Mouse (Mus musculus): ENCODE results near the gene Prom1.
"Not testable (repeated sequence)": the region's sequence is repeated elsewhere in the genome, so short reads cannot be mapped to it uniquely, and the experiment has no call there.

Gene Prom1

DNA sequence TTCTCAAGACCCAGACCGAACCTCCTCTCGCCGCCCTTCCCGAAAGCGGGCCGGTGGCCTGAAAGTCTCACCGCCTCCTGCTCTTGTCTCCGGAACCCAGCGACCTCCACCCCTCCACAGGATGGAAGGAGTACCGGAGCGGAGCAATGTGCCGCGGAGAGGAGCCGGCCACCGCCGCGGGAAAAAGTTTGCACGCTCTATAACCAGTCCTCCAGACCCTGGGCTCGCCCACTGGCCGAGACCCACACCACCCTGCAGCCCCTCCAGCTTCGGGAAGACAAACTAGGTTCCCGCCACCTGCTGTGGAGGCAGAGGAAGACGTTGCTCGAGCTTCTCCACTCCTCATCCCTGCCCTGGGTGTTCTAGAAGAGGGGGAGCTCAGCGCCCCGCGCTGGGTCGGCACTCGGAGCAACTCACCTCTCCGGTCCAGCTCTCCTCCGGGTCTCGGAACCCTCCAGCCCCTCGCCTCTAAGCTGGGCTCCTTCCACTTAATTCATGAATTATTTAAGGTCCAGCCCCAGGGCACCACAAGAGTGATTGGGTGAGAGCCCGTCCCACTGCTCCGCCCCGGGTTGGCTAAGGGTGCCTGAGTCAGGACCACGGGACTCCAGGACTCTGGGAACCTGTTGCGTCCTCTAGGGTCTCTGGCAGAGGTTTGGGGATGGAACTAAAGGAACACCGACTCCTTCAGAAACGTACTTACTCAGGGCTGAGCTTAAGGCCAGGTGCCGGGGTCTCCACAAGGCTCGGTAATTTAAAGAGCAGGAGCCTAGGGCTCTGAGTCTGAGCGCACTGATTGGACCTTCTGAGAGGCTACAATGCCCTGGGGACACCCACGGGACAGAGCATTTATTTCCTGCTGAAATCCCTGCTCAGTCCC, at the start of gene Prom1:
Gene Prom1, minus strand, starts transcription at position 802 of the 880 bp plus-strand sequence.
- DNase-seq (ENCODE audit: low spot score in 2 of 2) = peak in 1 of 2 experiments; percentile 7

DNA sequence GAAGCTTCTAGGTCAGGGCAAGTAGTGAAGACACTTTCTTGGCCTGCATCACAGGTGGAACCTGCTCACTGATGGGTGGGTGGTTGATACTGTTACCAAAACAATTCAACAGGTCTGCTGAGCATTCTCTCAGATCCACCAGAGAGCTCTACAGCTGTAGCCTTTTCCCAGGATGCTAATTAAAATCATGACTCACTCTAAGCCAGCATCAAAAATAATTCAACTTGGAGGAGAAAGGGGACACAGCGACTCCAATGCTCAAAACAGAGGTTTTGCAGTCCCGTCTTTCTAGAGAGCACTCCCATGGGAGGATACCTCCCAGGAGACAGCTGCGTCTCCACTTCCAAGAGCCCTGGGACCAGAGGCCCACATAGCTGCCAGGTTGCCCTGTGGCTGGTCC, 45.9 kb upstream of the Prom1 start:
- DNase-seq (ENCODE audit: low spot score in 2 of 2) = no peak

DNA sequence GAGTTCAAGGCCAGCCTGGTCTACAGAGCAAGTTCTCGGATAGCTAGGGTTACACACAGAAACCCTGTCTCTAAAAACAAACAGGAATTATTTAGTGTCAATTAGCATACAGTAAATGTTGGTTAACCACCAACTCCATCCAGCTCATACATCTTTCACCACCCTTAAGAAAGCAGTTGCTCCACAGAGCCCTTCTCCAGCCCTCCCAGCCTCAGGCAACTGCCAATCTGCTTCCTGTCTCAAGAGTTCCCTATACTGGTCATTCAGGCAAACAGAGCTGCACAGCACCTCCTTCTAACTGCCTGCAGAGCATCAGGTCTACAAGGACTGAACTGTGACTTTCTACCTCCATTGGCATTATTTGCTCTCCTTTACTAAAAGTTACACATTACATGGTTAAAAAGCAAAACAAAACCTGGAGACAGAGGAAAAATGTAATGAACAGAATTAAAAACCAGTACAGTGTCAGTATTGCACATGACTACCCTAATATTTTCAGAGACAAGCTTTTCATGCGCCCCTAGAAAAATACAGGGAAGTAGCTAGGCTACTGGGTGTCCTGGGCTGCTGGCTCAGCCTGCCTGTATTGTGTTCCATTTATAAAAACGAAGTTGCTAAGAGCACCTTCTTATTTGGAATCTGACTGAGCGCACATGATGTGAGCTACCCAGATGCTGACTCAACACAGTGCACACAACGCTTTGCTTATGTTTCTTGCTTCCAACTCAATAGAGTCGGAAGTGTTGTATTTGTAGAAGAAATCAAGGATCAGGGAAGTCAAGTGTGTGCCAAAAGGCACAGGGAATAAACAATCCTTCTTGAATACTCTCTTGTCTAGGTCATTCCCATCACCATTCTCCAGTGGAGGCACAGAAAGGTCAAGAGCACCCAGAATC, 44.9 kb upstream of the Prom1 start:
- no peak for DNase-seq (ENCODE audit: low spot score in 2 of 2)

DNA sequence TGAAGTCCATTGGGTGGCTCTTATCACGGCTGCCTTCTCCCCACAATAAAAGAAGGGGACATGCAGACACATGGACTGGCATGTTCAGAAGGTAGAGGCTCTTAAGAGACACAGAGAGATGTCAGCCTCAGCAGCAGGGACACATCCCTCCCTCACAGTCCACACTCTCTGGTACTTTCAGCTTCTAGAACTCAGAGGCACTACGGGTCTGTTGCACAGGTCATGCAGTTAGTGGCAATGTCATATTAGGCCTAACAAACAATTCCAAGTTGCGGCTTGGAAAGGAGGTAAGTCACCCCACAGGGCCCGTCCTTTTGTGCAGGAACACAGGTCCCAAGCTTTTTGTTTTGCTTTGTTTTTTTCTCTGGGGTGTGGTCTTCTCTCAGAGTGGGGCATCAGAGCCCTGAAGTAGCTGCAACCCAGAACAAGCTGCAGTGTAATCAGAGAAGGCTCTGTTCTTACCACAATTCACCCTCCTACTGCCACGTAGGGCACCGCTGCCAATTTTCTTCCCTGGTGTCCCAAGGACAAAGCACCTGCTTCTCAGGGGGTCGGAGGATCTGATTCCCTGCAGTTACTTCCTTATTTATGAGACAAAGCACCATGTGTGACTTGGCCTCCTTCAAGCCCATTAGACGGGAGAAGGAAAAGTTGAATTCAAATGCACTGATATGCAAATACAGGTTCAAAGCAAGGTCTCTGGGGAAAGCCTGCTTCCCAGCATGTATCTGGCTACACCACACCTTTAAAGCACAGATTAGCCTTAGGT, 41.8 kb upstream of the Prom1 start:
- no peak for DNase-seq (ENCODE audit: low spot score in 2 of 2)

DNA sequence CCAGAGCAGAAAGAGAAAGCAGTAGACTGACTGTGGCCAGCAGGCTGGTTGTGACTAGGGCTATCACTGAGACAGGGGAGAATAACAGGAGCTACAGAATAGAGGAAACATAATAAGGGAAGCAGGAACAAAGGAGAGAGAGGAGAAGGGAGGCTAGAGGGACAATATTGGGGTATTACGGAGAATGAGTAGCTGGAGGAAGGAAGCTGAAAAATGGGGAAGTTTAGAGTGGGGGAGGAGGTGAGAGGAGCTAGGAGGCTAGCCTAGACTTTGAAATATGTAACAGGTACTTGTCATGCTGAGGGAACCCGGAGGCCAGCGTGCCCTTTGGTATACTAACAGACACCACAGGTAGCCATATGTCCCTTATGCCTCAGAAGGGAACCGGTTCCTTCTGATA, 25.7 kb upstream of the Prom1 start:
- DNase-seq (ENCODE audit: low spot score in 2 of 2) = no peak

DNA sequence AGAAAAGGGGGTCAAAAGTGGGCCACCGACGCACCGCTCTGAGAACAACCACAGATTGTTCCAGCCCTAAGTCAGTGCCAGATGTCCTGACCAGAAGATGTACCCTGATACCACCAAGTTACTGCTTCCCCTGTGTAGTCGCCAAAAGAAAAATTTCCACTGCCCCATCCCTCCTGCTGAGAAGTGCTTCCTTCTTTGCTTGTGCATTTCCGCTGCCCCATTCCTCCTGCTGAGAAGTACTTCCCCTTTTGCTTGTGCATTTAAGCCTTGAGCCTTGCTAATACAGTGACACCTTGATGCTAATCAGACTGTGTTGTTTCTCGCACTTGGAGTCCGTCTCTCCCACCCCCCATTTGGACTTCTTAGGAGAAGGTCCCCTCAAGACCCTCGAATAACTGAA, 24.7 kb upstream of the Prom1 start:
- not testable (repeated sequence) for DNase-seq (ENCODE audit: low spot score in 2 of 2)

DNA sequence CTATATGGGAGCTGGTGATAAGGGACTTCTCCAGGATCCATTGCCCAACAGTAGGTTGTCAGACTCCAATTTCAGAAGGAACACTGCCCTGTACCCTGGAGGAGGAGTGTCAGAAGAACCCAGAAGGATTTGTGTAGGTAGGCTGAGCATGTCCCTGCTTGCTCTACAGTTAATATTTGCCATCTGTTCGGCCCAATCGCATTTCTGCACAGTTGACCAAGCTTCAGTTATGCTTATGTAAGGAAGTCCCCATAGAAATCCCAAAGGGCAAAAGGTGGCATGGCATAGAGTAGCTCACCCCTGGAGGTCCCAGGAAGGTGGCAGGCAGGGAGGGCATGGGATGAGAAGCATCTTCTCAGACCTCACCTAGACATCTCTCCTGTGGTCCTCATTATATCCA, 19.6 kb upstream of the Prom1 start:
- DNase-seq (ENCODE audit: low spot score in 2 of 2) = no peak

DNA sequence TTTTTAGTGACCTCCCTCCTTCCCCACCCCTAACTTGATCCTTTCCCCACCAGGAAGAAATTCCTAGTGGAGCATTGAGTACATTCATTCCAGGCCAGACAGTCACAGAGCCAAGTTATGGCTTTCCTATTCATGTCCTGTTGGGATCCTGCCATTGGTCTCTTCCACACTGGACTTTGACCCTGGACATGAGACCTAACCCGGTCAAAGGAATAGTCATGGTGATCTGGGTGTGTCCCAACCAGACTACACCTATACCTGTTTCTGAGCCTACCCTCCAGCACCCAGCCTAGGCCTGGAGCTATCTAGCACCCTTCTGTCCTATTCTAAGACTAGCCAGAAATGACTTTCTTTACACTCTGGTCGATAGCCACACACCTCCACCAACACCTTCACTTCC, 11.3 kb upstream of the Prom1 start:
- no peak for DNase-seq (ENCODE audit: low spot score in 2 of 2)

DNA sequence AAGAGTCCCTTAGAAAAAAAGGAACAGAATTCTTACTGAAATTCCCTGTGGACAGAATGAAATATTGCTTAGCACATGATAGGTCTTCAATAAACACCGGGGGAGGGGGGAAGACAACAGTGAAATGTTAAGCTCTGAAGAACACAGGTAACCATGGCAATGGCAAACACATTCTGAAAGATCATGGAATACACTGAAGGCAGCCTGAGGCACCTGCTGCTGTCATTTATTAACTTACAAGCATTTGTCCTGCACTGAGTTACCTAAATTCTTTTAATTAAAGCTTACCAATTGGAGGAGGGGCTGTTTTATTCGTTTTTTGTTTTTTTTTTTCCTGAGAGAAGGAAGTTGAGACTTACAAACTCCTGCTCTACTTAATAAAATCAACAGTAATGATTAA, 7.3 kb upstream of the Prom1 start:
- no peak for DNase-seq (ENCODE audit: low spot score in 2 of 2)

DNA sequence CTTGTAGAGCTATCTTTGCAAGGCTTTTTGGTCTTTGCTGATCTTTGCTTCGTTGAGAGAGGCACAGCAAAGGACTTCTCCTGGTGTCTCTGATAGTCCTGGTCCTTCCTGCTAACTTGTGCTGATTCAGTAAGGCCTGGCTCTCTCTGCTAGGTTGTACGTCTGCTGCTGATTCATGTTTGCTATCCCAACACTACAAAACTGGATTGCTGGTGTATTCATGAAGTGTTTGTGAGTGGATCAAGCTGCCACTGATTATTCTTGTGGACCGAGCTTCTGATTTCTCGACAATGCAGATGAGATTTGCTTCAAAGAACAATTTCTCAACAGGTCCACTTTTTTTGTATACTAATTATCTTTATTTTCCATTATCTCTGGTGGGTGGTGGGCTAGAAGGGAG, 6.3 kb upstream of the Prom1 start:
- no peak for DNase-seq (ENCODE audit: low spot score in 2 of 2)

DNA sequence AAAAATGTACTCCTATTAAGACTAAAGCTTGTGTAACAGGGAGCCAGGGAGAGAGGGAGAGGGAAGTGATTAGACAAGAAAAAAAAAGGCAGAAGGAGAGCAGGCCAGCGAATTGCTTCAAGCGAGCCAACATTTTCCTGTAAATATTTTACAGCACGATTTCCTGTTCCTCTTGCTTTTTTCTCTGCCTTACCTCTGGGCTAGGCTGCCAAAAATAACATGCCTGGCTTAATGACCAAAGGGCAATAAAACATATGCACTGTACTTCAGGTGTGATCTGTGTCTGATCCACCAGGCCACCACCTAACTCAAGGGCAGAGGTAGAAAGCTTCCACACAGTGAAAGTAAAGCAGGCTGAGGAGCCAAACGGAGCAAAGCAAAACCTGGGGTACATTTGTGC, 3.4 kb upstream of the Prom1 start:
- no peak for DNase-seq (ENCODE audit: low spot score in 2 of 2)

DNA sequence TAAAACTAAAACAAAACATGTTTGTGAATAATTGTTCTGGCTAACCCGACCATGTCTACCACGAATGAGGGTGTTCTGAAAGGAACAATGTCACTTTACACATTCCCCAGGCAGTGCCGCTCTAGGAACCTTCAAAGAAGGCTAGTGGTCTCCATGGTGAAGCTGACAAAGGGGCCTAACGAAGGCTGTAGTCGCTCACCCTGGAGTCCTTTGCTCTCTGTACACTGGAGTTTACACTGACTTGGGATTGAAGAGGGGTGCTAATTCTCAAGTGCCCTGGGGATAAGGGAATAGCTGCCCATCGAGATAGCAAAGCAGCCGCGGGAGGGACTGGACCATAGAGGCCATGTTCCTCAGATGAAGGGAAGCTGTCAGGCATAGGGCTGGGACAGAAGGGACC, 2.9 kb upstream of the Prom1 start:
- no peak for DNase-seq (ENCODE audit: low spot score in 2 of 2)

DNA sequence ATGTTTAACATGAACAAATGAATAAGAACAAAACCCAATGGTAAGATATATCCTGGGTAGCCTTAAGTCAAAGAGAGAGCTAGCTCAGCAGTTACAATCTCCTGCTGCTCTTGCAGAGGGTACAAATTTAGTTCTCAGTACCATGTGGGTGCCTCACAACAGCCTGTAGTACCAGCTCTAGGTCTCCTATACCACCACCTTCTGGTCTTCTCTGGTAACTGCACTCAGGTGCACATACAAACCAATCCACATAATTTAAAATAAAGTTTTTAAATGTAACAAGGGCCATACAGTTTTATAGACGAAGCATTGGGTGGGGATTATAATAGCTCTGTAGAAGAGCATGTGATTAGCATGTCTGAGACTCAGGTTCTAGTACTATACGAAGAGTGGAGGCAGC, 2.3 kb upstream of the Prom1 start:
- no peak for DNase-seq (ENCODE audit: low spot score in 2 of 2)

DNA sequence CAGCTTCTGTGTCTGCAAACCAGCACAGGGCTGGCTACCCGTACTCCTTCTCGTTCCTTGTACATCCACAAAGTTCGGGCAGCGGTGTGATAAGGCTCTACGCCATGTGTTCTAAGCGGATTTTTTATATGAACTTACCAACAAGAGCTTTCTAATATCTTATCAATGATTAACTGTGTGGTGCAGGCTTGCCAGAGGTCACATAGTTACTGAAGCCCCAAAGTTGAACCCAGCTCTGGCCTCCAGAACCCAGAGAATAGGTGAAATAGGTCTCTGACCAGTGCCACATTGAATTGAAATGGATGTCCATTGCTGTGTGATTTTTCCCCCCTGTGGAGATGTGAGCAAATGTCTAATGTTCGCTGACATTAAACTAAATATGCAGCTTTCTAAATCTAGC, 1.3 kb upstream of the Prom1 start:
- DNase-seq (ENCODE audit: low spot score in 2 of 2) = no peak

DNA sequence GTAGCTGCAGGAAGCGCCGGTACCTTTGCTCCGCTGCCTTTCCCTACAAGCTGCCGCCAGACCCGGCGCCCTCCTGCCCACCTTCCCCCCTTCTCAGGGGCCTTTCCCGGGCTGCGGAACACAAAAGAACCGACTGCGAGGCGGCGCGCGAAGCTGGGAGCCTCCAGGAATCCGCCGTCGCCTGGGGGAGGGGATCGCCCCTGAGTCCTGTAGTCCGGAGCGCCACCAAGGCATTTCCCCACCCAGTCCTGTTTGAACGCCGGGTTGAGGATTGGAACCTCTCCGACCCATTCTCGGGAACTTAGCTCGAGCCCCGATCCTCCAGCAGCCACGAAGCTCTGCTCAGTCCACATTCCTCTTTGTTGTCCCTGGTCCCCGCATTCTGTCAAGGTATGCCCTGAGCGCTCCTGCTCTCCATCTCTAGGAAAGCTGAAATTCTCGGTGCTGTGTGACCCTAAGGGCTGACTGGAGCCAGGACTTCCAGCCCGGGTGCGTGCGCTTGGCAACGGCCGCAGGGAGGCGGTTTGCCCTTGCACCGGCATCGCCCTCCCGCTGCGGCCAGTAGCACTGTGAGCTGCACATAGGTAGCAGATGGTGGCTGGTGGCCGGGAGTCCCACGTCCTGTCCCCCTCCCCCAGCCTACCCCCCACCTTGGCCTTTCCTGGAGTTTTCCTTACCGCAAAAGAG, 1.1 kb downstream of the Prom1 start:
- DNase-seq (ENCODE audit: low spot score in 2 of 2) = peak in 1 of 2 experiments; percentile 12

DNA sequence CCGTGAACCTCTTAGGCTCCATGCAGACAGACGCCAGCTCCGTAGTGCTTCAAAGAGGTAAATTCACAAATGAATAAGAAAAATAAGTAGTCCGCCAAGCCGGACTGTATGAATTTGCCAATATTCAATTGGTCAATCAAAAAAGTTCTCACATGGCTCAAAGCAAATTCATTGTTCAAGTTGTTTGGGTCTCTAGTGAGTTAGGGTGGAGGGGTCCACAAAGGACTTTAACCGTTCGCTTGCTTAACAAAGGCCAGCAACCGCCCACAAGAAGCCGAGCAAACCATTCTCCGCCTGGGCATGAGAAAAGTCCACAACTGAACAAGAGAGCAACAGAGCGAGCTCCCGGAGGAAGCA, 1.7 kb downstream of the Prom1 start:
- DNase-seq (ENCODE audit: low spot score in 2 of 2) = no peak

DNA sequence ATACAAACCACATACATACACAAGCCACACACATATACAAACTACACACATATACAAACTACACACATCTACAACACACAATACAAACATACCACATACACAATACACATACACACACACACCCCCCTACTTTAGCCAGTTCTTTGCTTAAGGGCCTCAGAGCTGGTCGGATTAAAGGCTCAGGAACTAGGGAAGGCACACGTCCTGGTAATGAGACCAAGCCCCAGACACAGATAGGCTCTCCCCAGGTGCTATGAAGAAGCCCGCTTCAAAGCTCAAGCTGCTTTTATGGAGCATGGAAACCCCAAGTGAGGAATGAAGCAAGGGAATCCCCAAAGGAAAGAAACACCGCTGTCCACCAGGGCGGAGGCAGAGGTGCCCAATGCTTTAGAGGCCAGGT, 4.8 kb downstream of the Prom1 start:
- DNase-seq (ENCODE audit: low spot score in 2 of 2) = no peak

DNA sequence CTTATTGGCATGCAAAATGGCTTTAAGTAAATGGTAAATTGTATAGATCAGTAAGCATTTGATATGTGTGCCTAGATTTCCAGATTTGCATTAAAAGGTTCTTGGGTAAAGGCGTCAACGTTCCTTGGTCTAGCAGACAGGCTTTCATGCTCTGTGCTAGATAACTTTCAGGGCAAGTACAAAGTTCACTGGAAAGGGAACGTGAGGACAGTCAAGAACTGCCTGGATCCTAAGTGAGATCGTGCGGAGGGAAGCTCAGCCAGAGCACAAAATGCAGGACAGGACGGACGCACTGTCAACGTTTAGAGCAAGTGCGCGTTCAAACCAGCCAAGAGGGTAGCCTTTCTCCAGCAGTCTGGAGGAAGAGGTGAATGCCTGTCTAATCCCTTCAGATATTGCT, 5.7 kb downstream of the Prom1 start:
- DNase-seq (ENCODE audit: low spot score in 2 of 2) = no peak

DNA sequence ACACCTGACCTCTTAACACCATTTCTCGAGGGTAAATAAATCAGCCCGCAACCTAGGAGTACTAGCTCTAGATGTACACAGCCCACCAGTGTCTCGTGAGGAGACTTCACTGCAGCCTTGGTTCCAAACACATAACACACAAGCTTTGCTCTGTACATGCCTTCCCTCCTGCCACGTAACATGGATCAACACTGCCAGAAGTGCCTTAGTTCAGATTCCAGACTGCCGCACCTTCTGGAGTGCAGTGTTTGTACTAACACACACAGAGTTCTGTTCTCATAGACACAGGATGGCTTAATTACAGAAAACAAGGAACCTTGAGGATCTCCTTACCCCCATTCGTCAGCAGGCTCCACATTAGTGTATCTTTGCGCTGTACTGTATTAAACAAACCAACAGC, 6.1 kb downstream of the Prom1 start:
- no peak for DNase-seq (ENCODE audit: low spot score in 2 of 2)

DNA sequence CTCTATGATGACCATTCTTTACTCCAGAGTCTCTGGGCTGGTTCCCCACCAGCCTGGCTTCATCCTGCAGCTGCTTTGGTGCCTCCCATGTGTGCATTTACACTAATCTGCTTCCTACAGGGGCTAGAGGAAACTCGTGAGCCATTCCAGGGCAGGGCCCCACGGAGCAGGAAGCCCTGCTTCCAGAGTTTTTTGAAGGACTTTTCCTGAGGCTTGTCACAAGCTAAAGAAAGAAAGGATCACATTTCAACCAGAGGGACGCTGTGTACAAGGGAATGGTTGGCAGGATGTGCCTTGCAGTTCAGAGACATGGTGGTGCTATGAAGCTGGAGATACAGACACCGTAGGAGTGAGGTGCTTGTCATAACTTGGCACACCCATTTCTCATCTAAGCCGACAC, 14.8 kb downstream of the Prom1 start:
- DNase-seq (ENCODE audit: low spot score in 2 of 2) = no peak

DNA sequence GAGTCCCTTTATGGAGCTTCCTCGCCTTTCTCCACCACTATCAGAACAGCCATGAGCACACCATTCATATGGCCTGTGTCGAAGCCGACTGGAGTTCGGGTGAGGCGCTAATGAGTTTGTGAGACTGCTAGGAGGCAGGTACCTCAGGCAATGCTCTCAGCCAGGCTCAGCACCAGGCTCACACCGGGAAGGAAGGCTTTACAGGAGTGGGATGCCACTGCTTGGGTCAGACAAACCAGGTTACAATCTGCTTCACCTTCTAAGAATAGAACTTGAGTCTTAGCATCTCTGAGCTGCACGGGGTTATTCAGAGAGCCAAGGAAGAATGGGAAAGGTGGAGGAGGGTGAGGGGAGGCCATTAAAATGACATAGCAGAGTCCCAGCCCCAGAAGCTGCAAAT, 16.0 kb downstream of the Prom1 start:
- no peak for DNase-seq (ENCODE audit: low spot score in 2 of 2)

DNA sequence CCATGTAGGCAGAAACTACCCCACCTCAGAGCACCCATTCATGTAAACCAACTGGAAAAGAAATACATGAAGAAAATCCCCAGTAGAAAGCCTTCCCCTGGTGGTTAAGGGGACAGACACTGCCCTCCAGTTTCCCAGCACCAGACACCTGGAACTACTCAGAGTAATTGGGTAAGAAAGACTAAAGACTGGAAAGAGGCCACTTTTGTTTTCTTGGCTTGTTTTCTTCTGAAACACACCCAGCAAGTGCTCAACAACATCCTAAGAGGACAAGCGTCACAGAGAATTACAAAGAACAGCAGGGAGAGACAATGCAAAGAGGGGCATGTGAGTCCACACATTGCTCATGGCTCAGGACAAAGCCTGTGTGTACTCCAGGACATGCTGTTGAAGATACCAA, 20.7 kb downstream of the Prom1 start:
- DNase-seq (ENCODE audit: low spot score in 2 of 2) = no peak

Measured in frontal cortex, postnatal 14 days (tissue).